Mouse (Mus musculus) cortical plate, adult 2 months (tissue): ENCODE measurements around the gene Zranb3. TPM values are rescaled to one million over a fixed set of nuclear protein-coding genes. Genes with fewer than 3 reads are reported as not detected.

ENCODE experiments used
- H3K27ac ChIP-seq: fragments of 200-500 bp; 2 replicates; pipeline ENCODE4 v1.5.1; 2012; ENCODE audit warnings: low read length, control low read depth, inconsistent platforms; ENCODE audit not compliant: insufficient read depth
- H3K4me1 ChIP-seq: fragments of 200-500 bp; 2 replicates; pipeline ENCODE4 v1.6.1; 2011; ENCODE audit warnings: low read length; ENCODE audit not compliant: control insufficient read depth, insufficient read depth
- H3K4me3 ChIP-seq: fragments of 200-500 bp; 2 replicates; pipeline ENCODE4 v1.5.1; 2011; ENCODE audit warnings: mild to moderate bottlenecking, low read length, control low read depth; ENCODE audit not compliant: insufficient read depth
- CTCF ChIP-seq: fragments of 200-500 bp; IDR thresholded peaks from 2 replicates; pipeline ENCODE4 v1.5.1; 2011; ENCODE audit warnings: mild to moderate bottlenecking, control low read depth, low read length; ENCODE audit not compliant: insufficient read depth; ENCODE audit errors: extremely low read depth
- POLR2A ChIP-seq: fragments of 200-500 bp; IDR thresholded peaks from 2 replicates; pipeline ENCODE4 v1.6.1; 2011; ENCODE audit warnings: mild to moderate bottlenecking, low read length, control low read depth; ENCODE audit not compliant: insufficient read depth; ENCODE audit errors: extremely low read depth
- polyA plus RNA-seq: library from polyadenylated mRNA; depleted of rRNA; stranded (reverse); fragments of >200 nt; gene quantifications from 2 replicates; pipeline ENCODE4 v1.2.3, GENCODE M21; 2012; rRNA removed

Gene Zranb3
- polyA plus RNA-seq, 1 experiment = 5.5 TPM

DNA sequence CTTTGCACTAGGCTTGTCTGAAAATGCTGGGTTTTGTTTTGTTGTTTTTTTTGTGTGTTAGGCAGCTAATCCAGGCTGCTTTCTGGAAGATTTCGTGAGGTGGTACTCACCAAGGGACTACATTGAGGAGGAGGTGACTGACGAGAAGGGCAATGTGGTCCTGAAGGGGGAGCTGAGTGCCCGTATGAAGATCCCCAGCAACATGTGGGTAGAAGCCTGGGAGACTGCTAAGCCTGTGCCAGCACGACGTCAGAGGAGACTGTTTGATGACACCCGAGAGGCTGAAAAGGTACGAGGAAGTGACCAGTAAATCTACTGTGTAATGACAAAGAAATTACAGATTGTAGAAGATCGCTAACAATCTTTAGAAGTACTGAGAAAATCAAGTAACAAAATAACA lies 165.6 kb downstream of the Zranb3 start:
- no peak for TF ChIP-seq POLR2A
- TF ChIP-seq CTCF = peak; percentile 27; the same call in 1 of the 2 replicates
- H3K4me1 ChIP-seq = peaks cover 13% of the 10 kb centered on the region; the same call in 1 of the 2 replicates
- no peak overlapping the region for H3K4me3 ChIP-seq
- H3K27ac ChIP-seq = peak overlapping the region; percentile 93; the same call in 1 of the 2 replicates

DNA sequence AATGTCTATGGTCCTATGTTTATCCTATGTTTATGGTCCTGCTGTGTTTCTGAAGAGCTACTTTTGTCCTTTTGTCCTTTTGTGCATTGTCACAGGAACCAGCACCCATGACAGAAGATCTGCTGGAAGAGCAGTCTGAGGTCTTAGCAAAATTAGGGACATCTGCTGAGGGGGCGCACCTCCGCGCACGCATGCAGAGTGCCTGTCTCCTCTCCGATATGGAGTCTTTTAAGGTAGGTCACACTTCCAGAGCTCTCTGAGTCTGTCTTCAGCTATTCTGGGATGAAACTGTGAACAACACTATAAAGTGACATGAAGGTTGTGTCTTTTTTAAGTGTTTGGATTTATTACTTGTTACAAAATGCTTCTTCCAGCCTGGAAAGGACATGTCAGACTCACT lies 168.5 kb downstream of the Zranb3 start:
- TF ChIP-seq CTCF (no peak), POLR2A (no peak)
- no peak overlapping the region for H3K27ac ChIP-seq
- no peak overlapping the region for H3K4me3 ChIP-seq
- H3K4me1 ChIP-seq = peaks cover 11% of the 10 kb centered on the region; the same call in 1 of the 2 replicates

DNA sequence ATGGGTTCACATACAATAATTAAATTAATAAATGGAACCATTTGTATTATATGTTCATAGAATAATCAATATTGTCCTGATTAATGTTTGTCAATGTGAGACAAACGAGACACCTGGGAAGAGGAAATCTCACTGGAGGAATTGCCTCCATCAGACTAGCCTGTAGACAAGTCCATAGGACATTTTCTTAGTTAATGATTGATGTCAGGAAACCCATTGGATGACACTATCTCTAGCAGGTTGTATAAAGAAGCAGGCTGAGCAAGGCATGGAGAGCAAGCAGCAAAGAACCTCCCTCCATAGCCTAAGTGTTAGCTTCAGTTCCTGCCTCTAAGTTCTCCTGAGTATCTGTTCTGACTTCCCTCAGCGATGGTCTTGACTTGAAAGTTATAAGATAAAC lies 169.4 kb downstream of the Zranb3 start:
- TF ChIP-seq CTCF (no peak), POLR2A (no peak)
- Histone ChIP-seq H3K4me3 (no peak overlapping the region), H3K4me1 (peaks cover 8% of the 10 kb centered on the region; the same call in 1 of the 2 replicates), H3K27ac (peak overlapping the region; percentile 79)

DNA sequence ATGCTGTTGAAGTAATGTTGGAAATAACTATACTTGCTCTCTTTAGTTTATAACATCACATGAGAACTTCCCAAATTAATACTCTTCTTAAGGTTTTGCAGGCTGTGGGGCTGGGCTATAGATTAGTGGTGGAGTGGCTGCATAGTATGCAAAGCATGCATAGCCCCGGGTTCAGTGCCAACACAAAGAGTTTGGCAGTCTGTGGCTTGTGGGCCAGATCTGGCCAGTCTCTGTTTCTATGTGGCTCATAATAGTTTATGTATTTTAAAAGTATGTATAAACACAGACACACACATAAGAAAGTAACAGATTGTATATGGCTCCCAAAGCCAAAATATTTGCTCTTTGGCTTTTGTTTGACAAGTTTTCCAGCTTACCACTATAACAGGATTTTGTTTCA lies 187.0 kb downstream of the Zranb3 start:
- Histone ChIP-seq H3K4me1 (no peaks in the 10 kb centered on the region; the same call in 1 of the 2 replicates), H3K27ac (no peak overlapping the region), H3K4me3 (no peak overlapping the region)
- TF ChIP-seq POLR2A (no peak), CTCF (no peak)

DNA sequence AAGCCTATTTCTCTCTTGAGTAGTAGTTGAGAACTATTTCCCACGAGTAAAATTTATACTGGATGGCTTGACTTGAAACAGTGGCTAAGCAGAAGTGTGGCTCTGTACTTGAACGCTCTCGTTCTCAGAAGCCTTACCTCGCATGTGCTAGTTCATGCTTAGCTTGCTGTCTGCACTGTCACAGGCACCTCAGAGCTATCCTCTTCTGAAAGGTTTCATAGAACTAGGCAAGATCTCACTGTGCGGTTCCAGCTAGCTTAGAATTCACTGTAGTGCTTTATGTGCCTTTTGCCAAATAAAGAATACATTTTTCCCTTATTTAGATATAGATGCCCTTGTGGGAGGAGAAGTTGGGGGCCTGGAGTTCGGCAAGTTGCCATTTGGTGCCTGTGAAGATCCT lies 187.5 kb downstream of the Zranb3 start:
- H3K27ac ChIP-seq = no peak overlapping the region
- H3K4me3 ChIP-seq = no peak overlapping the region
- no peaks in the 10 kb centered on the region; the same call in 1 of the 2 replicates for H3K4me1 ChIP-seq
- TF ChIP-seq CTCF (no peak), POLR2A (no peak)

DNA sequence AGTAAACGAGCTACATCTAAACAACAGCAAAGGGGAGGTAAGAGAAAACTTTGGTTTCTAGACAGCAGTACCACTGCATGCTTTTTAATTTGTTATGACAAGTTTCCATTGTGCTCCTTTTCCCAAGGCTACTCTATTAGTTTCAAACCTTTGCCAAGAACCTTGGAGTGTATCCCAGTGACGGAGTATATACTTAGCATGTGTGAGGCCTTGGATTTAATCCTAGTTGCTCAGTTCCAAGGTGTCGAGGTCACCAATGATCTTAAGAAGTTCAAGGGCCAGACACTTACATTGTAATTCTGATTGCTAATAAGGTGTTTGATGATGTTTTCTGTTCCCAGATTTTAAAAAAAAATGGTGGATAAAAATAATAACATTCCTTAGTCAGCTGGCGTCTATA lies 189.7 kb downstream of the Zranb3 start:
- no peaks in the 10 kb centered on the region; the same call in 1 of the 2 replicates for H3K4me1 ChIP-seq
- TF ChIP-seq CTCF = no peak
- no peak for TF ChIP-seq POLR2A
- H3K4me3 ChIP-seq = no peak overlapping the region
- no peak overlapping the region for H3K27ac ChIP-seq

DNA sequence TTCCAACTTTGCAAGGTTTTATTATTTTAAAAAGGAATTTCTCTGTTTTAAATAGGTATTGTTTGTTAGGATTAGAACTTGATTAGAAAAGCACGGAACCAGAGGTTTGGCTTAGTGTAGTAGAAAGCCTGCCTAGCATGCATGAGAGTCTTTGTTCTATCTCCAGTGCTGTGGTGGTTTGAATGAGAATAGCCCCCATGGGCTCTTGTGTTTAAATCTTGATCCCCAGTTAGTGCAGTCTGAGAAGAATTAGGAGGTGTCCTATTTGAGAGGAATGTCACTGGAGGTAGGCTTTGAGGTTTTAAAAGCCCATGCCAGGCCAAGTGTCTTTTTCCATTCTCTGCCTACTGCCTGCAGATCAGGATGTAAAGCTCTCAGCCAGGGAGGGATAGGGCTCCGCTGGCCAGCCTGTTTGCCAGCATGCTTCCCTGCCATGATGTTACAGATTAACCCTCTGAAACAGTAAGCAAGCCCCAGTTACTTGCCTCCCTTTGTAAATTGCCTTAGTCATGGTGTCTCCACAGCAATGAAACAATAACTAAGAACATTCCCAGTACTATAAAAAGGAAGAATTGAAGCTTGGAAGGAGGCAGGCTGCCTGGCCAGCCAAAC lies 198.0 kb downstream of the Zranb3 start:
- Histone ChIP-seq H3K4me1 (no peaks in the 10 kb centered on the region), H3K27ac (peak overlapping the region; percentile 15; the same call in 1 of the 2 replicates), H3K4me3 (no peak overlapping the region)
- TF ChIP-seq CTCF (no peak), POLR2A (no peak)

Other genes with a start within 250 kb of the Zranb3 start
- gene Map3k19, start 248.0 kb downstream of the Zranb3 start, polyA plus RNA-seq = 2.0 and 2.4 TPM in 2 replicates
- 40.9 and 41.1 TPM in 2 replicates for gene Rab3gap1, start 234.3 kb downstream of the Zranb3 start, polyA plus RNA-seq
- gene R3hdm1, start 254 bp upstream of the Zranb3 start, polyA plus RNA-seq = 454 and 497 TPM in 2 replicates
- 38.2 and 40.5 TPM in 2 replicates for gene Ubxn4, start 140.9 kb upstream of the Zranb3 start, polyA plus RNA-seq
- 0.63 and 3.3 TPM in 2 replicates for gene Lct, start 225.3 kb upstream of the Zranb3 start, polyA plus RNA-seq